Mouse (Mus musculus) ES-E14 (cell line): ENCODE data around the gene Rbm19. TPM values are rescaled to one million over a fixed set of nuclear protein-coding genes. Genes with fewer than 3 reads are reported as not detected.

Experiments used
- DNase-seq: peaks from one replicate; pipeline ENCODE4 v3.0.0-alpha.2; 2013; ENCODE audit warnings: low read depth, low spot score
- H3K27ac ChIP-seq: 2 replicates; pipeline ENCODE4 v1.5.1; 2012; ENCODE audit warnings: low read depth, mild to moderate bottlenecking, low read length, moderate library complexity, mixed read lengths; ENCODE audit not compliant: poor library complexity, insufficient read depth, severe bottlenecking
- H3K36me3 ChIP-seq: 2 replicates; pipeline ENCODE4 v1.6.1; 2012; ENCODE audit warnings: mild to moderate bottlenecking, low read length, moderate library complexity, mixed read lengths; ENCODE audit not compliant: control insufficient read depth, poor library complexity, insufficient read depth, severe bottlenecking
- H3K4me1 ChIP-seq, 2 experiments: fragments of 150-350 bp in 1 of 2; sonication (generic) in 1 of 2; 2 replicates each; pipeline ENCODE4 v1.6.1; 2012; ENCODE audit warnings: low read length in 2 of 2, mild to moderate bottlenecking in 1 of 2, mixed read lengths in 1 of 2; ENCODE audit not compliant: control insufficient read depth in 2 of 2, insufficient read depth in 2 of 2, poor library complexity in 1 of 2
- H3K4me3 ChIP-seq, 2 experiments: fragments of 150-350 bp in 1 of 2; sonication (generic) in 1 of 2; 2 replicates each; pipeline ENCODE4 v1.5.1; 2012; ENCODE audit warnings: low read length in 2 of 2, low read depth in 1 of 2, mild to moderate bottlenecking in 1 of 2, mixed read lengths in 1 of 2; ENCODE audit not compliant: insufficient read depth in 1 of 2, poor library complexity in 1 of 2, severe bottlenecking in 1 of 2
- H3K9ac ChIP-seq: 2 replicates; pipeline ENCODE4 v1.6.1; 2012; ENCODE audit warnings: low read depth, mild to moderate bottlenecking, low read length, mixed read lengths; ENCODE audit not compliant: poor library complexity, insufficient read depth, severe bottlenecking
- H3K9me3 ChIP-seq: fragments of 150-350 bp; sonication (generic); 2 replicates; pipeline ENCODE4 v1.6.1; 2012; ENCODE audit warnings: low read depth, mild to moderate bottlenecking, low read length; ENCODE audit not compliant: control insufficient read depth, insufficient read depth
- CHD2 ChIP-seq: IDR thresholded peaks from 2 replicates; pipeline ENCODE4 v1.6.1; 2014; ENCODE audit warnings: mild to moderate bottlenecking, low read depth, low read length, inconsistent platforms
- HCFC1 ChIP-seq: IDR thresholded peaks from 2 replicates; pipeline ENCODE4 v1.6.1; 2012; ENCODE audit warnings: low read length, inconsistent platforms, borderline replicate concordance; ENCODE audit not compliant: insufficient read depth
- MAFK ChIP-seq: IDR thresholded peaks from 2 replicates; pipeline ENCODE4 v1.6.1; 2014; ENCODE audit warnings: mild to moderate bottlenecking, low read depth, low read length, inconsistent platforms; ENCODE audit not compliant: insufficient read depth
- ZC3H11A ChIP-seq: IDR thresholded peaks from 2 replicates; pipeline ENCODE4 v1.6.1; 2012; ENCODE audit warnings: low read depth, mild to moderate bottlenecking, inconsistent platforms, low read length, borderline replicate concordance
- ZNF384 ChIP-seq: IDR thresholded peaks from 2 replicates; pipeline ENCODE4 v1.6.1; 2012; ENCODE audit warnings: low read depth, low read length, inconsistent platforms
- in situ Hi-C, 2 experiments: fragments of 600-800 bp; cut with MboI; formaldehyde crosslinking; loops; one replicate each; pipeline ENCODE4 v1.15.1; 2025; ENCODE audit warnings: low sequenced_read_pairs in 2 of 2, inconsistent platforms in 1 of 2; ENCODE audit not compliant: unreplicated experiment in 2 of 2
- total RNA-seq: library from RNA; depleted of rRNA; stranded (reverse); fragments of 300-350 nt; gene quantifications from 2 replicates; pipeline ENCODE4 v1.2.3, GENCODE M21; 2012; rRNA removed

The Rbm19 gene
- 66.1 and 67.6 TPM in 2 replicates for total RNA-seq

DNA sequence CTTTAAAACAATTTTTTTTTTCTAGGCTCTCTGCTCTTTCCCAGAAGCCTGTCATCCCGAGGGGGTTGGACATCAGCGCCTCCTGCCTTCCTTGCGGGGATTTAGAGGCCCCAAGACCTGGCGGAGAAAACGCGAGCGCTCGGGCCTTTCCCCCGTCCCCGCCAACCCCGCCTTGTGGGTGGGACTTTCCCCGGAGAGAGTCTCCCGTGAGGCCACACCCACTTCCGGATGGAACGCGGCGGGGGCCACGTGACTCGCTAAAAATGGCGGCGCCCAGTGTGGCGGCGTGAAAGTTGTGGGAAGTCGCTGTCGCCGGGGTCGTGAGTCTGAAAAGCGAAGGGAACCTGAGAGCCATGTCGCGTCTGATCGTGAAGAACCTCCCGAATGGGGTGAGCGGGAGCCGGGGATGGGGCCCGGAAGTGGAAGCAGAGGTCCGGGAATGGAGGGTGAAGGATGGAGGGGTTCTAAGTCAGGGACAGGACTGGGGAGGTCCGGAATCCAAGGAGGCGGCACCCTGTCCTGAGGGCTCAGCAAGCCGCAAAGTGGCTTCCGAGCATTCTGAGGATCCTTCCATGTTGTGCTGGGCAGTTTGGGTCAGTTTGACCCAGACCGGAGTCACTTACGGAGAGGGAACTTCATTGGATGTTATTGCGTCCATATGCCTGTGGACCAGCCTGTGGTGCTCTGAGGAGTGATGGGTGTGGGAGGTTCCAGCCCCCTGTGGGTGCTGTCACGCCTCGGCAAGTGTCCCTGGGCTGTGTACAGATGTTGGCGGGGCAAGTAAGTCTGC lies at the start of gene Rbm19:
Gene Rbm19 (plus strand): TSS at position 205 of the 790 bp plus-strand sequence.
- Histone ChIP-seq H3K27ac (peak within 1 kb of the TSS; percentile 30; the same call in 1 of the 2 replicates), H3K4me1 (peaks cover 0 to 3% of the 10 kb centered on the region in 2 experiments; a peak in 2 of 4 replicates), H3K36me3 (peaks cover 26% of the 10 kb centered on the region), H3K4me3 (peak within 1 kb of the TSS; percentile 87 to 96), H3K9me3 (no peaks in the 10 kb centered on the region), H3K9ac (peak within 1 kb of the TSS; percentile 96)
- TF ChIP-seq MAFK (no peak), HCFC1 (peak; percentile 81)
- in situ Hi-C loops, result no loop called here
- DNase-seq, result peak; percentile 94

DNA sequence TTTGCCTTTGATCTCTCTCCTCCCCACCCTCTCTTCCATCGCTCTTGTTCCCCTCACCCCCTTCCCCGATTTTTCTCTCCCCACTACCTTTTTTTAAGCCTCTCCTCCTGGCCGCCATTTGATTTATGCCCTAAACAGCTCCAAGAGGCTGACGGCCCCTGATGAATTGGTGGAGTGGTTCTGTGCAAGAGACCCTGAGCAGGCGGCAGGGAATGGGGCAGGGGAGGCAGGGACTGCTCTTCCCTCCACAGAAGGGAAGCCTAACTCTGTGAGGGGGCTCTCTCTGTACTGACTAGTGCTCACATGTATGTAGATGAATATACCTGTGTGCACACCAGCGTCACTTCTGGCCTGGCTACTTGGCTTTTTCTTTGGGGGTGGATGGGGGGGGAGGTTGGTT lies 49.0 kb upstream of the Rbm19 start:
- Histone ChIP-seq H3K9me3 (no peaks in the 10 kb centered on the region), H3K4me3 (no peak overlapping the region), H3K4me1 (no peaks in the 10 kb centered on the region), H3K36me3 (no peaks in the 10 kb centered on the region), H3K9ac (no peak overlapping the region), H3K27ac (no peak overlapping the region)
- TF ChIP-seq MAFK, result no peak
- TF ChIP-seq ZC3H11A, result no peak
- TF ChIP-seq CHD2, result no peak
- no peak for TF ChIP-seq ZNF384
- no peak for TF ChIP-seq HCFC1
- in situ Hi-C loops, result no loop called here
- DNase-seq, result no peak

- Histone ChIP-seq H3K9ac (no peak overlapping the region), H3K9me3 (no peaks in the 10 kb centered on the region), H3K4me3 (no peak overlapping the region), H3K4me1 (no peaks in the 10 kb centered on the region), H3K27ac (no peak overlapping the region), H3K36me3 (no peaks in the 10 kb centered on the region)
- no peak for DNase-seq
- no peak for TF ChIP-seq CHD2
- in situ Hi-C loops, result no loop called here
These were observed 42.2 kb upstream of the Rbm19 start for GRCm38 (mm10) chr5:120074101-120074500.

GRCm38 (mm10) chr5:120080027-120080426 lies 36.2 kb upstream of the Rbm19 start:
- Histone ChIP-seq H3K27ac (no peak overlapping the region), H3K4me3 (no peak overlapping the region), H3K9me3 (no peaks in the 10 kb centered on the region), H3K36me3 (no peaks in the 10 kb centered on the region), H3K4me1 (no peaks in the 10 kb centered on the region), H3K9ac (no peak overlapping the region)
- TF ChIP-seq CHD2 (no peak), MAFK (no peak), ZC3H11A (no peak), ZNF384 (no peak), HCFC1 (no peak)
- DNase-seq, result no peak
- in situ Hi-C loops, result loop anchor here (10.0 to 25.0 kb wide), 2 partner anchors 265 to 293 kb away; no protein-coding TSS in a partner anchor

- in situ Hi-C loops, result loop anchor here (10.0 to 25.0 kb wide), 2 partner anchors 266 to 293 kb away; no protein-coding TSS in a partner anchor
- no peak for DNase-seq
- no peaks in the 10 kb centered on the region for H3K36me3 ChIP-seq
- H3K9ac ChIP-seq, result no peak overlapping the region
- TF ChIP-seq CHD2 (no peak), HCFC1 (no peak), MAFK (no peak), ZC3H11A (no peak), ZNF384 (no peak)
- H3K27ac ChIP-seq, result no peak overlapping the region
- H3K4me1 ChIP-seq, result no peaks in the 10 kb centered on the region
- no peaks in the 10 kb centered on the region for H3K9me3 ChIP-seq
- H3K4me3 ChIP-seq, result no peak overlapping the region
These were observed 35.8 kb upstream of the Rbm19 start for GRCm38 (mm10) chr5:120080468-120080867.
